Mouse (Mus musculus): Measurements from ENCODE around the gene Slc30a5.

The Slc30a5 gene

GRCm38 (mm10) chr13:100755329-100755728, 77.9 kb downstream of the Slc30a5 start:
- no peak for DNase-seq (ENCODE audit: low spot score in 2 of 2)

- no peak for DNase-seq (ENCODE audit: low spot score in 2 of 2)
These were observed 79.0 kb downstream of the Slc30a5 start for GRCm38 (mm10) chr13:100754186-100754585.

DNA sequence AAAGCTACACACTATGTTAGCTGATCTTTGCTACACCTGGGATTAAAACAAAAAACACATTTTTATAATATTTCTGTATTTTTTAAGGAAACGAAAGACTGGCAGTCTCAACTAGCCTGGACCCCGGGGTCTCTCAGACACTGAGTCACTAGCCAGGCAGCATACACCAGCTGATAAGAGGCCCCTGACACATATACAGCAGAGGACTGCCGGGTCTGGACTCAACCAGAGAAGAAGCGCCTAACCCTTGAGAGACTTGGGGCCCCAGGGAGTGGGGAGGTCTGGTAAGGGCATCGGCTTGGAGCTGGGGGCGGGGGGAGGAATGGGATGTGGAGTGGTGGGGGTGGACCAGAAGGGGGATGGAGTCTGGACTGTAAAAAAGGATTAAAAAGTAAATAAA, 80.2 kb downstream of the Slc30a5 start:
- DNase-seq (ENCODE audit: low spot score in 2 of 2) = no peak

Data from frontal cortex, postnatal 10 days (tissue).